Mouse (Mus musculus): ENCODE measurements around the gene Cbarp. TPM values are rescaled to one million over a fixed set of nuclear protein-coding genes. Genes with fewer than 3 reads are reported as not detected.

Cbarp gene
- total RNA-seq (2021), result 1 to 10 TPM; 2.2 to 2.7 TPM
- long read RNA-seq, experiment 1, partial matches to known transcripts, result 1 of 4 reads
- long read RNA-seq, experiment 1, other reads (novel, unspliced or antisense), result 3 of 4 reads
- long read RNA-seq, experiment 2, partial matches to known transcripts, result 1 of 1 reads
- long read RNA-seq, experiment 2, other reads (novel, unspliced or antisense), result 0 of 1 reads

GRCm38 (mm10) chr10:80140666-80141035 lies at the start of gene Cbarp:
Cbarp (minus strand) TSS chr10:80140835.
- DNase-seq (ENCODE audit: low spot score in 2 of 2), result no peak

- DNase-seq (ENCODE audit: low spot score in 2 of 2), result no peak
These were observed 49.4 kb upstream of the Cbarp start for GRCm38 (mm10) chr10:80189999-80190398.

GRCm38 (mm10) chr10:80188453-80189024 lies 47.9 kb upstream of the Cbarp start:
- no peak for DNase-seq (ENCODE audit: low spot score in 2 of 2)

- DNase-seq (ENCODE audit: low spot score in 2 of 2), result no peak
These were observed 47.1 kb upstream of the Cbarp start for GRCm38 (mm10) chr10:80187739-80188138.

- DNase-seq (ENCODE audit: low spot score in 2 of 2), result no peak
These were observed 46.0 kb upstream of the Cbarp start for GRCm38 (mm10) chr10:80186649-80187048.

- DNase-seq (ENCODE audit: low spot score in 2 of 2), result no peak
These were observed 41.9 kb upstream of the Cbarp start for GRCm38 (mm10) chr10:80182547-80182946.

GRCm38 (mm10) chr10:80180823-80181222 lies 40.2 kb upstream of the Cbarp start:
- no peak for DNase-seq (ENCODE audit: low spot score in 2 of 2)

- DNase-seq (ENCODE audit: low spot score in 2 of 2), result no peak
These were observed 39.7 kb upstream of the Cbarp start for GRCm38 (mm10) chr10:80180288-80180687.

GRCm38 (mm10) chr10:80179068-80180051 lies 38.7 kb upstream of the Cbarp start, which contains the start of gene Efna2:
Efna2 (plus strand) TSS chr10:80179482.
- no peak for DNase-seq (ENCODE audit: low spot score in 2 of 2)

- no peak for DNase-seq (ENCODE audit: low spot score in 2 of 2)
These were observed 37.0 kb upstream of the Cbarp start for GRCm38 (mm10) chr10:80177441-80178279.

GRCm38 (mm10) chr10:80176270-80176834 lies 35.7 kb upstream of the Cbarp start:
- no peak for DNase-seq (ENCODE audit: low spot score in 2 of 2)

GRCm38 (mm10) chr10:80175536-80176269 lies 35.1 kb upstream of the Cbarp start:
- no peak for DNase-seq (ENCODE audit: low spot score in 2 of 2)

- no peak for DNase-seq (ENCODE audit: low spot score in 2 of 2)
These were observed 34.1 kb upstream of the Cbarp start for GRCm38 (mm10) chr10:80174705-80175104.

GRCm38 (mm10) chr10:80173955-80174640 lies 33.5 kb upstream of the Cbarp start:
- DNase-seq (ENCODE audit: low spot score in 2 of 2), result no peak

GRCm38 (mm10) chr10:80173358-80173757 lies 32.7 kb upstream of the Cbarp start:
- DNase-seq (ENCODE audit: low spot score in 2 of 2), result no peak

GRCm38 (mm10) chr10:80172527-80173292 lies 32.1 kb upstream of the Cbarp start, which contains the start of gene 1600002K03Rik:
1600002K03Rik (plus strand) TSS chr10:80172944.
- DNase-seq (ENCODE audit: low spot score in 2 of 2), result peak; percentile 68 to 86

GRCm38 (mm10) chr10:80171760-80172526 lies 31.3 kb upstream of the Cbarp start:
- no peak for DNase-seq (ENCODE audit: low spot score in 2 of 2)

GRCm38 (mm10) chr10:80171252-80171651 lies 30.6 kb upstream of the Cbarp start:
- DNase-seq (ENCODE audit: low spot score in 2 of 2), result no peak

Measured in gastrocnemius, postnatal 4 days (tissue).